Mouse (Mus musculus) lung, postnatal 14 days (tissue): ENCODE data around the gene Ppt2.

Experiments
- DNase-seq: peaks from one replicate; pipeline ENCODE4 v3.0.0; 2021

The Ppt2 gene

GRCm38 (mm10) chr17:34604511-34605237 lies 23.6 kb downstream of the Ppt2 start:
- DNase-seq = peak; percentile 66

DNA sequence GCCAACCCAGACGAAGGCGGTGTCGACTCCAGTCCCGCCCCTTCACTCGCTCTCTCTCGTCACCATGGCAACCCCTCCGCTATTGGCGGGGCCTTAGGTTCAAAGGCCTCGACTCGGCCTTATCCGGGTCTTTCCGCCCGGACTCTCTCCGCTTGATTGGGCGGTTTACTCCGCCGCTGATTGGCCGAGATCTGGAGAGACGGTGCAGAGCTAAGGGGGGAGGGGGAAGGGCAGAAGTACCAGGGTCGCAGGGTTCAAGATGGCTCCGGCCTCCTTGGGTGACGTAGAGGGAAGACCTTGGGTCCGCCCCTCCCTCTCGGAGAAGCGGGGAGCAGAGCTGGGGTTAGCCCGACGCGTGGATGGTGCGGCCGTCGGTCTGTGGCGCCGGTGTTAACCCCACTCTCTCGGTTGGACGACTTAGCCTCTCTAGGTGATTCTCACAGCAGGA lies 24.2 kb downstream of the Ppt2 start, which contains the start of gene Agpat1:
Agpat1 (plus strand) TSS at position 202 of the 448 bp plus-strand sequence.
- peak; percentile 99 for DNase-seq

DNA sequence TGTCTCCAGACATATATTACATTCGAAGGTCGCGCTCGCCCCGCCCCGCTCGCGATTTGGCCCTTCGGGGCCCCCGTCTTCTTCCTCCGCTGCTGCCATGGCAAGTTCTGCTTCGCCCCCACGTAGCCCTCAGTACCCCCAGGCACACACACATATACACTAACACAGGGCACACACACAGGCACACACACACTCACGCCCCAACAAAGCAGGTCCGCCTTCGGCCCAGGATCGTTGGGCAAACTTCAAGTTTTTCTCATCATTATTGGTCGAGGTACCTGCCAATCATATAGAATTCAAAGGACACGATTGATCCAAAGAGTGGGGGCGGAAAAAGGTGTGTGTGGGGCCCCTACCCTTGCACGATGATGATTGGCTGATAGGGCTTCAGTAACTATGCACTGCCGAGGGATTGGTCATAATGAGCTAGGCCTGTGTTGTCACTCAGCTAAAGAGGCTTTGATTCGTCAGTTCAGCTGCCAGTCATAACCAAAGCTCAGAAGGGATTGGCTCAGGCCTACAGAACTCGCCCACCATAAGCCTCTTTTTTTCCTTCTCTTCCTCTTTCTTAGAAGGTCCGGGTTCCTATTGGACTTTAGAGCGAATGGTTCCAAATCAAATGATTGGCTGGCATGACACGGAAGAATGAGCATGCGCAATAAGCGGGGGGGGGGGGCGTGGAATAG lies 24.8 kb downstream of the Ppt2 start, which contains the start of gene Rnf5:
Rnf5 (minus strand) TSS at position 316 of the 686 bp plus-strand sequence.
- DNase-seq = peak; percentile 100

- no peak for DNase-seq
Measured at GRCm38 (mm10) chr17:34601796-34602195, 26.5 kb downstream of the Ppt2 start.

DNA sequence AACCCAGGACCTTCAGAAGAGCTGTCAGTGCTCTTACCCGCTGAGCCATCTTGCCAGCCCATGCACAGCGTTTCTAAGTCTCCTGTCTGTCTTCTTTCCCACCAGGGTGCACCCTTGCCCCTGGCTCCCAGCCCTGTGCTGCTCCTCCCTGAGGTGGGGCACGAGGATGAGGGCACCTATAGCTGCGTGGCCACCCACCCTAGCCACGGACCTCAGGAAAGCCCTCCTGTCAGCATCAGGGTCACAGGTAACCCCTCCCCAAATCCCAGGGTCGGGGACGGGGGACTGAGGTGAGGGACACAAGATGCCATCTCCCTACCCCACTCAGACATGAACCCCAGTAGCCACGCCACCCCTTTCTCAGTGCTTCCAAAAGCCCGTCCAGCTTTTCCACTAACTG lies 28.4 kb downstream of the Ppt2 start:
- no peak for DNase-seq

DNA sequence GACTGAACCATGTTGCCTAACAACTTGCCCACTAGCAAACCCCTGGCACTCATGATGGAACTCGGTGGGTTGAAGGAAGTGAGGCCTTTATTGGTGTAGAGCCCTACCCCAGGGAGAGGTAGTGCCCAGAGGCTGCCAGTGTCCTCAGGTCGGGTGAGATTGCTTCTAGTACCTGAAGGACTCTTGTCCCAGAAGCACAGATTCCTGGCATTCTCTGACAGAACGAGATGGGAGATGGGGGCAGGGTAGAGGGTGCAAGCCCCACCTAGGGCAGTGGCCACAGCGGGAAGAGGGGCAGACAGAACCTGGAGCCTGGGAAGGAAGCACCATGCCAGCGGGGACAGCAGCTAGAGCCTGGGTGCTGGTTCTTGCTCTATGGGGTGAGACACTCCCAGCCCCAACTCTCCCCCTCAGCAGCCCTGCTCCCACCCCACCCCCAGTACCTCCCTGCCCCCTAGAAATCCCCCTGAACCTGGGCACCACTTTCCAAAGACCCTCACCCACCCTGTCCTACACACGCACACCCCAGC lies 30.7 kb downstream of the Ppt2 start, which contains the start of gene Ager:
Ager (plus strand) TSS at position 297 of the 530 bp plus-strand sequence.
- peak; percentile 64 for DNase-seq

DNA sequence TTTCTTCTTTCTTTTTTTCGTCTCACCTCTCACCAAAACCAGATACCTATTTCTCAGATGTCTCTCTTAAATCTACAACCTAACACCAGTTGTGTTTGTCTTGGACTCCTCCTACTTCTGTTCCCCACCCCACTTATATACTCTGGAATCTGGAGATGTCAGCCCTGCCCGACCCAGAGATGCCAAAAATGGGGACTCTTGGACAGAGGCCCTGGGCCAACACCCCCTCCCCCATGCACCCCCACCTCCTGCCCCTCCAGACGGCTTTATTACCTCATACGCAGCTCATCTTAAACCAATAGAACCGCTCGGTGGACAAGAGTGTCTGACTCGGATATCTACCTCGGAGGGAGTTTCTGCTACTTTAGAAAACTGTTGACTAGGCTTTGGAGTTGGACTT lies 32.2 kb downstream of the Ppt2 start:
- peak; percentile 48 for DNase-seq

DNA sequence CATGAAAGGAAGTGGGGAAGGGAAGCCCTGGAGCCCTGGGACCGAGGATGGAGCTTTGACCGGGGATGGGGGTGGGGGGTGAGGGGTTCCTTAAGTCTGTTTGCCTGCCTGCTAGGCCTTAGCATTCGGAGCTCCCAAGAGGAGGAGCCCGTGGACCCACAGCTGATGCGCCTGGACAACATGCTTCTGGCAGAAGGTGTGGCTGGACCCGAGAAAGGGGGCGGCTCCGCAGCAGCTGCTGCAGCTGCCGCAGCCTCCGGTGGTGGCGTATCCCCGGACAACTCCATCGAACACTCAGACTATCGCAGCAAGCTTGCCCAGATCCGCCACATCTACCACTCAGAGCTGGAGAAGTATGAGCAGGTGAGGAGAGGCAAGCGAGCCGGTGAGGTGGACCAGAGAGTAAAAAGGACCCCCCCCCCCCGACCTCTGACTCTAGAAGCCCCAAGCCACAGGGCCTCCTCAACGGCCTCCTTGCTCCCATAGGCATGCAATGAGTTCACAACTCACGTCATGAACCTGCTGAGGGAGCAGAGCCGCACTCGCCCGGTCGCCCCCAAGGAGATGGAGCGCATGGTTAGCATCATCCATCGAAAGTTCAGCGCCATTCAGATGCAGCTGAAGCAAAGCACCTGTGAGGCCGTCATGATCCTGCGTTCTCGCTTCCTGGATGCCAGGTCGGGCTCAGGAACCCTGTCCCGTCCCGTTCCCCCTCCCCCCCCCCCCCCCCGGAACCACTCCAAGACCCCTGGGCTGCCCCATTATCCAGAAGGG lies 34.4 kb downstream of the Ppt2 start:
- no peak for DNase-seq

DNA sequence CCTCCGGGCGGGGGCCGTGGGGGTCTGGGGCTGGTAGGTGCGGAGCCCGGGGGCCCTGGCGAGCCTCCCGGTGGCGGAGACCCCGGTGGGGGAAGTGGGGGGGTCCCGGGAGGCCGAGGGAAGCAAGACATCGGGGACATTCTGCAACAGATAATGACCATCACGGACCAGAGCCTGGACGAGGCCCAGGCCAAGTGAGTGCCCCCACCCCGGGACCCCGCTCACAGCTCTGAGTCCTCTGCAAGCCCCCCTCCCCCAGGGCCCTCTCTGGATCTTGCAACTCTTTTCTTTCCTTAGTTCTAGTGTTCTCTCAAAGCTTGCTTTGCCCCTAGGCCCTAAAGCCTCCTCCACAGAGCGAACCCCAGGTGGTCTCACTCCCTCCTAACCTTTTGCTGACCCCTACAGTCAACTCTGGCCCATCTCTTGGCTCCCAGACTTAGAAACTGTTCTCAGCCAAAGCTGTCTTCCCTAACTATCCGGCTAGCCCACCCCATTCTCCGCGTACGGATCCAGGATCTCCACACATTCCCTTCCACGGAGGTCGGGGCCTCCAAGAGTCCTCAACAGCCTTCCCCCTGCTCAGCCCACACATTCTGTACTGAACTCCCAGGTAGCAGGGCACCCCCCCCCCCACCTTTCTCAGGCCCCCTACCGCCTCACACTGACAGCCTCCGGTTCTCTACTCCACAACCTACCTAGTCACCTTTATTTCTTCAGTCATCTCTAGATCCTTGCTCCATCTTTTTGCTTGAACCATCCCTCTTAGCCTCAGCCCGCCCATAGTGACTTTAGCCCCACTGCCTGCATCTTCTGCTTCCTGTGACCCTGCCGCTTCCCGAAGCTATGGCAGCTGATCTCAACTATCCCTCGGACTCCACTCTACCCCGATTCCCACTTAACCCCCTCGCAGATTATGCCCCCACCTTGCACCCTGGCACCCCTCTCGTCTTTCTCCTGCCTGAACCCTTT lies 35.4 kb downstream of the Ppt2 start:
- DNase-seq = peak; percentile 42

DNA sequence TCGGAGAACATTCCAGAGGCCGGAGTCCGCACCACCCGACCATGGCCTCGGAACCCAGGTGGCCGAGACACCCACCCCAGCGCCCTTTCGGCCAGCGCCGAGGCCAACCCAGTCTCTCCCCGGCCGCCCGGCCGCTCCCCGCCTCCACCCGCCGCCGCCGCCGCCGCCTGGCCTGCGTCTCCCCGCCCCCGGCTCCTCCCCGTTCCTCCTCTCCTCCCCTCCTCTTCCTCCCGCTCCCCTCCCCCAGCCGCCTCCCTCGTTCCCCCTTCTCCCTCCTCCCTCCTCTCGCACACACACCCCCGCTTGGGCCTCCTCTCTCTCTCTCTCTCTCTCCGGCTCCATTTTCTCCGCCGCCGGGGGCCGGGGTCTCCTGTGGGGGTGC lies 36.3 kb downstream of the Ppt2 start:
- DNase-seq = peak; percentile 96

GRCm38 (mm10) chr17:34591029-34591993 lies 37.0 kb downstream of the Ppt2 start, which contains the start of gene Pbx2:
Gene Pbx2 (plus strand): TSS chr17:34591266.
- peak; percentile 42 for DNase-seq

DNA sequence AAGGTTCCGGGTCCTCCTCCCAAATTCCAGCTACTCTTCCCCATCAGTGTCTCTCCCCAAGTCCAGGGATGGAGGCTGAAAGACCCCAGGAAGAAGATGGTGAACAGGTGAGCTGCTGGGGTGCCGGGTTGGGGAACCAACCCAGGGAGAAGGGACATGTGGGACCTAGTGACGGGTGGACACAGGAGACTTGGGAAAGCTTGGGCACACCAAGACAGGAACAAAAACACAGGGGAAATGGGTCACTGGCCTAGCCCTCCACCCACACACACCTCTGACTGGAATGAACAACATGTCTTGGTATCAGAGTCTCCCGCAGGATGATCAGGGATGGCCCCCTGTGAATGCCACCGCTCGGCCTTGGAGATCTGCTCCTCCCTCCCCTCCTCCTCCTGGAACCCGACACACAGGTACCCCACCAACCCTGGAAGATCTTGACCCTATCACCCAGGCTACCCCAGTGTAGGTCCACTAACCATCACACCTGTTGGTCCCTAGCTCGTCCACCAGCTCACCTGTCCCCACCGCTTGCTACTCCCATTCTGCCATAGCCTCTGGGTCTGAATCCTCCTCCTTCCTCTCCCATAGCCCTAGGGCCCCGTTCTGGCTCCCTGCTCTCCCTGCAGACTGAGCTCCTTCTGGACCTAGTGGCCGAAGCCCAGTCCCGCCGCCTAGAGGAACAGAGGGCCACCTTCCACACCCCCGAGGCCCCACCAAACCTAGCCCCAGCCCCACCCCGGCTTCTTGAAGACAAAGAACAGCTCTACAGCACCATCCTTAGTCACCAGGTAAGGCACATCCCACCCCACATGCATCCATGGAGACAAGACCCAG lies 37.9 kb downstream of the Ppt2 start:
- no peak for DNase-seq

DNA sequence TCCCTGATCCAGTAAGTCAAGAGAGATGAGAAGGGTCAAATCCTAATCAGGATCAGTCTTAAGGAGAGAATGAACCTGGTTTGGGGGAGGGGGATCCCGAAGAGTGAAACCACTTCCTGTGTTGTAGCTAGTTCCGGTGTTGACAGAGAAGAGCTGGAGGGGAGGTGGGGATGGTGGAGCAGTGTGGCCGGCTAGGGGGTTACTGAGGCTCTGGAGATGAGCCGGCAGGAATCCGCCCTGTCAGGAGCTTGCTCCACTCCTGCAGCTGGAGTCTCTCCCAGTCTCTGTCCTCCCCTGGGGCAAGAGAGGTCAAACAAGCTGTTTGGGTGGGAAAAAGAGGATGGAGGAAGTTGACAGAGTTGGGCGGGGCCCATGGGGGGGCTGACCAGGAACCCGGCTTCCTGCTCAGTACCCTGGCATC lies 38.6 kb downstream of the Ppt2 start, which contains the start of gene Gpsm3:
Gpsm3 (plus strand) TSS at position 126 of the 421 bp plus-strand sequence.
- DNase-seq = peak; percentile 68

DNA sequence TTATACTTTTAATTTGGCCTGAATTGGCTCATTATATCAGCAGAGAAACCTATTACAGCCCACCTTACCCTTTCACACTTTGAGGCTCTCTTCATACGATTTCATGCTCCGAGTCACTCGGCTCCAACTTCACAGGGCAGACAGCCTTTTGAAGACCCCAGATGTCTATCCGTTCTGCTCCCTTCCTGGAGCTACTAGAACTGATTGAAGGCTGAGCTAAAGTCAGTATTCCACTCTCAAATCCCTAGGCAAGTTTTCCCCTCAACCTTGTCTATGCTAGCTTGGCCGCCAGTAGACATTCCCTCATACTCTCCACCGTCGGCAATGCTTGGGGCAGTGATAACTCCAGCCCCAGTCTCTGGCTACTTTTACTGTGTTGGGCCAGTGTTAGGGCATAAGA lies 39.1 kb downstream of the Ppt2 start:
- DNase-seq = no peak

- DNase-seq = no peak
Measured at GRCm38 (mm10) chr17:34588767-34589166, 39.5 kb downstream of the Ppt2 start.

GRCm38 (mm10) chr17:34587814-34588213 lies 40.5 kb downstream of the Ppt2 start:
- DNase-seq = no peak

DNA sequence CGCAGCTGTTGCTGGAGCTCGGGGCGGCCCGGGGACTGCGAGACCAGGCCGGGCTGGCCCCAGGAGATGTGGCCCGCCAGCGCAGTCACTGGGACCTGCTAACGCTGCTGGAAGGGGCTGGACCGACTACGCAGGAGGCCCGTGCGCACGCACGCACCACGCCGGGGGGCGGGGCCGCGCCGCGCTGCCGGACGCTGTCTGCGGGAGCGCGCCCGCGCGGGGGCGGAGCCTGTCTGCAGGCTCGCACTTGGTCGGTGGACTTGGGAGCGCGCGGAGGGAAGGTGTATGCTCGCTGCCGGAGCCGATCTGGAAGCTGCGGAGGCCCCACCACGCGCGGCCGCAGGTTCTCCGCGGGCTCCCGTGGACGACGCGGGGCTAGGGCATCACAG lies 40.9 kb downstream of the Ppt2 start:
- peak; percentile 96 for DNase-seq

DNA sequence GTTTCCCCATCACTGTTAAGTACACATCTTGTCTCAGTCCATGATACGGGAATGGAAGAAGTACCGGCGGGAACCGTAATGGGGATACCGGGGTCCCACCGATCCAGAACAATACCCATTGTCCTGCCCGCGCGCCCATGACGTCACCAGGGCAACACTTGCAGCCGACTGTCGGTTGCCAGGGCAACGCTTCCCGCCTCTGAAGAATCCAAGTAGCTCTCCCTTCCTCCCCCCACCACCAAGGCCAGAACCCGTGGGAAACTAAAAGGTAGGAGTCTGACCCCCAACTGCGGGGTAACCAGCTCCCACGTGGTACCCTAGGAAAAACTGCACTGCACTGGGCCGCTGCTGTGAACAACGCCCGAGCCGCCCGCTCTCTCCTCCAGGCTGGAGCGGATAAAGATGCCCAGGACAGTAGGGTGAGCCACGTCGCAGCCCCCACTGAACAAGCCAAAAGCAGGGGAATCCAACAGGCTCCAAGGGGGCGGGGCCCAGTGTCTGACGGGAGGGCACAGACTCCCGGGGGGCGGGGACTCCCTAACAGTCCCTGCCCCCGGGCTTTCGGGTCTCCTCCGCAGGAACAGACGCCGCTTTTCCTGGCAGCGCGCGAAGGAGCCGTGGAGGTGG lies 41.4 kb downstream of the Ppt2 start:
- DNase-seq = peak; percentile 90
